Mouse (Mus musculus) midbrain, embryonic 12.5 days (tissue): Measurements from ENCODE around the gene Gspt1. TPM values are rescaled to one million over a fixed set of nuclear protein-coding genes. Genes with fewer than 3 reads are reported as not detected.
"Not testable (repeated sequence)": the region's sequence is repeated elsewhere in the genome, so short reads cannot be mapped to it uniquely, and the experiment has no call there.

ENCODE experiments used
- ATAC-seq: fragments of 200-750 bp; cut with Nextera tagmentation; 2 replicates; pipeline ENCODE4 v1.8.0; 2017; ENCODE audit warnings: low read depth, moderate TSS enrichment, moderate library complexity; ENCODE audit not compliant: low FRiP score
- H3K27ac ChIP-seq: fragments of 300-500 bp; sonication (generic); replicated peaks from 2 replicates; pipeline ENCODE4 v1.5.1; 2016; ENCODE audit warnings: mild to moderate bottlenecking
- H3K27me3 ChIP-seq: fragments of 300-500 bp; sonication (generic); 2 replicates; pipeline ENCODE4 v1.6.1; 2016; ENCODE audit warnings: mild to moderate bottlenecking
- H3K36me3 ChIP-seq: fragments of 300-500 bp; sonication (generic); 2 replicates; pipeline ENCODE4 v1.6.1; 2016
- H3K4me1 ChIP-seq: fragments of 300-500 bp; sonication (generic); 2 replicates; pipeline ENCODE4 v1.6.1; 2016
- H3K4me2 ChIP-seq: fragments of 300-500 bp; sonication (generic); replicated peaks from 2 replicates; pipeline ENCODE4 v1.6.1; 2016; ENCODE audit warnings: mild to moderate bottlenecking, moderate library complexity
- H3K4me3 ChIP-seq: fragments of 300-500 bp; sonication (generic); 2 replicates; pipeline ENCODE4 v1.5.1; 2016; ENCODE audit warnings: mild to moderate bottlenecking
- H3K9ac ChIP-seq: fragments of 300-500 bp; sonication (generic); replicated peaks from 2 replicates; pipeline ENCODE4 v1.6.1; 2016; ENCODE audit warnings: mild to moderate bottlenecking, moderate library complexity
- H3K9me3 ChIP-seq: fragments of 300-500 bp; sonication (generic); 2 replicates; pipeline ENCODE4 v1.6.1; 2016; ENCODE audit warnings: mild to moderate bottlenecking
- WGBS: fragments of 180-500 bp; shearing (Covaris S2); methylation state at CpG from one replicate; pipeline ENCODE4 v1.1.7; 2016; 5-methylcytosine and 5-hydroxymethylcytosine counted together
- polyA plus RNA-seq: library from polyadenylated mRNA; unstranded; fragments of >200 nt; fragmentation: Nextera tagmentation; extraction: Ambion mirVana; gene quantifications from 2 replicates; pipeline ENCODE4 v1.2.1, GENCODE M21; 2016

The Gspt1 gene
- polyA plus RNA-seq = 92.9 and 106 TPM in 2 replicates

DNA sequence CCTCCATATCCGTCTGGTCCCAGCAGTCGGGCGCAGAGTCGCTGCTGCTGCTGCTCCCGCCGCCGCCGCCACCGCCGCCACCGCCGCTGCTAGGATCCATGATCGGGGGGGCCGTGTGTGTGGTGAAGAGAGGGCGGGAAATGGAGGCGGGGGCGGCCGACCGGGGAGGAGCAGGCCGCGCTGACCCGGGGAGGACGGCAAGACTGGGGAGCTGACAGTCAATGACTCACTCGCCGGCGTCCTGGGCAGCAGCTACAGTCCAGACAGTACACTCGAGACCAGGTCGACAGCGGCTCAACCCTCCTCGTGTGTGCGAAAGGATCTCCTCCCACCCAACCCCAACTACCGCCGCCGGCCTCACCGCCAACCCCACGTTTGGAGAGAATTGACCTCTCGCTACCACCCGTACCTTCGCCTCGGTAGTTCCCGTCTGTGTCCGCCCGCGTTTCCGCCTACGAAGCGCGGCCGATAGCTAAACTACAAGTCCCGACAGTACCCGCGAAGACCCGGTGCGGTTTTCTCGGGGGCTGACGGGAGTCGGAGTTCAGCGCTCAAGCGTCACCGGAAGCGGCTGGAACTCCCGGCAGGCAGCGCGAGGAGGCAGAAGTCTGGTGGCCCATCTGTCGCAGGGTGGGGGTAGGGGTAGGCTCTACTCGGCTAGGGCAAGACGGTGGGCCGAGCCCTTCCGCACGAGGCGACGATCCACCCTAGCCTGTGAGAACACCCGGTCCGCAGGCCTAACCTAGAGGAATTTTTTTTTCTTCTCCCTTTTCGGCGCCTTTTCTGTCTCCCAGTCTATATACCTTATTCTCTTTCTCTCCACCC is at the start of gene Gspt1:
Gene Gspt1 (minus strand): TSS at position 428 of the 825 bp plus-strand sequence.
- peak; percentile 97 for ATAC-seq
- Histone ChIP-seq H3K4me2 (peak within 1 kb of the TSS; percentile 72), H3K27me3 (no peaks in the 10 kb centered on the region), H3K4me1 (peaks cover 15% of the 10 kb centered on the region), H3K36me3 (no peaks in the 10 kb centered on the region), H3K27ac (peak within 1 kb of the TSS; percentile 91), H3K4me3 (peak within 1 kb of the TSS; percentile 100), H3K9ac (peak within 1 kb of the TSS; percentile 98), H3K9me3 (no peaks in the 10 kb centered on the region)
- WGBS = under 1% methylated on average over 72 of the region's 76 CpGs

DNA sequence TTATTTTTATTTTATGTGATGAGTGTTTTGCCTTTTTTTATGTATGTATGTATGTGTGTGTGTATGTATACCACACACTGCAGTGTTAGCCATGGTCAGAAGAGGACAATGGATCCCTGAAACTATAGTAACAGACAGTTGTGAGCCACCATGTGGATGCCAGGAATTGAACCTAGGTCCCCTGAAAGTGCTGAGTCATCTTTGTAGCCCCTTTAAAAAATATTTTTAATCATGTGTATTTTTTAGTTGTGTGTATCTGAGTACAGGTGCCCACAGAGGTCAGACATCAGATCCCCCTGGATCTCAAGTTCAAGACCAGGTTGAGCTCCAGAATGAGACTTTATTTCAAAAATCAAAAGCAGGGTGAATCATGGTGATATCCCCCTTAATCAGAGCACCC is 49.6 kb upstream of the Gspt1 start:
- no peak overlapping the region for H3K9ac ChIP-seq
- no peak overlapping the region for H3K4me2 ChIP-seq
- H3K27ac ChIP-seq = no peak overlapping the region
- no peak overlapping the region for H3K4me3 ChIP-seq
- no peak for ATAC-seq
- no peaks in the 10 kb centered on the region for H3K4me1 ChIP-seq
- H3K36me3 ChIP-seq = no peaks in the 10 kb centered on the region
- H3K27me3 ChIP-seq = no peaks in the 10 kb centered on the region
- no peaks in the 10 kb centered on the region for H3K9me3 ChIP-seq

- H3K4me3 ChIP-seq, H3K9me3 ChIP-seq, H3K4me1 ChIP-seq, ATAC-seq, H3K4me2 ChIP-seq, H3K9ac ChIP-seq, H3K27me3 ChIP-seq, H3K36me3 ChIP-seq, H3K27ac ChIP-seq: not testable (repeated sequence)
- 68% methylated on average over 1 of the region's 1 CpGs for WGBS
Measured at GRCm38 (mm10) chr16:11297700-11298099, 43.6 kb upstream of the Gspt1 start.

DNA sequence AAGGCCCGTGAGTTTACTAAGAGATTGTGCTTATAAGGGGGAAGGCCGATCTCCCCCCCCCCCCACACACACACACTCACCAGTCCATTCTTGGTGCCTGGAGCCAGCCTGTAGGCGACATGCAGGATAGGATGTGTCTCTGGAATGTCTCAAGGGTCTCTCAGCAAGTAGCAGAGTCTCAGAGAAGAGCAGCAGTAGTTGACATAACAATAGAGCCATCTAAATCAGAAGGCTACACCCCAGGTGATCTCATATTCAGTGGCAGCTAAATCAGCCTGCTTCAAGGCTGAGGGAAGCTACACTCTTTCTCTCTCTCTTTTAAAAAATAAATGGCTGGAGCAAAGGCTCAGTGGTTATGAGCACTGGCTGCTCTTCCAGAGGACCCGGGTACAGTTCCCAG is 41.5 kb upstream of the Gspt1 start:
- H3K4me2 ChIP-seq, H3K4me1 ChIP-seq, H3K9me3 ChIP-seq, H3K4me3 ChIP-seq, H3K36me3 ChIP-seq, ATAC-seq, H3K9ac ChIP-seq, H3K27ac ChIP-seq, H3K27me3 ChIP-seq: not testable (repeated sequence)
- 68% methylated on average over 4 of the region's 4 CpGs for WGBS

- 94% methylated on average over 8 of the region's 8 CpGs for WGBS
- not testable (repeated sequence) for H3K9me3 ChIP-seq, H3K27me3 ChIP-seq, H3K9ac ChIP-seq, H3K4me2 ChIP-seq, H3K4me3 ChIP-seq, ATAC-seq, H3K27ac ChIP-seq, H3K36me3 ChIP-seq, H3K4me1 ChIP-seq
Measured at GRCm38 (mm10) chr16:11288873-11289272, 34.7 kb upstream of the Gspt1 start.

DNA sequence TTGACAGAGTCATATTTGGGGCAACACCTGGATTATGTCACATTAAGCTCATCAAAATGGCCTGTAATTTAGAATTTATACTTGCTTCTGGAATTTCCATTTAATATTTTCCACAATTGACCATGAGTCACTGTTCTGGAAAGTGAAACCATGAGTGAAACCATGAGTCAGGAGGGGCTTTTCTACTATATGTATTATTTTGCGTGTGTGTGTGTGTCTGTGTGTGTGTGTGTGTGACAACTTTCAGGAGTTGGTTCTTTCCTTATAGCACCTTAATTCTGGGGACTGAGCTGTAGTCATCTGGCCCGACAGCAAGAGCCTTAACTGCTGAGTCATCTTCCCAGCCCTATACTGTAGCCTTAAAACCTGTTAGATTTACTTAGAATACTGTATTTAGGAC is 31.8 kb upstream of the Gspt1 start:
- ATAC-seq = no peak
- Histone ChIP-seq H3K4me1 (no peaks in the 10 kb centered on the region), H3K9me3 (0 out of 2 replicates have a peak, but pooled peaks cover 7% of the 10 kb centered on the region), H3K36me3 (no peaks in the 10 kb centered on the region), H3K27me3 (no peaks in the 10 kb centered on the region), H3K27ac (no peak overlapping the region), H3K4me3 (no peak overlapping the region), H3K4me2 (no peak overlapping the region), H3K9ac (no peak overlapping the region)
- WGBS = 93% methylated on average over 2 of the region's 2 CpGs

- Histone ChIP-seq H3K27me3 (no peaks in the 10 kb centered on the region), H3K27ac (no peak overlapping the region), H3K9ac (no peak overlapping the region), H3K4me3 (no peak overlapping the region), H3K4me1 (no peaks in the 10 kb centered on the region), H3K9me3 (0 out of 2 replicates have a peak, but pooled peaks cover 2% of the 10 kb centered on the region), H3K4me2 (no peak overlapping the region), H3K36me3 (no peaks in the 10 kb centered on the region)
- no peak for ATAC-seq
- 94% methylated on average over 2 of the region's 2 CpGs for WGBS
Measured at GRCm38 (mm10) chr16:11284881-11285280, 30.8 kb upstream of the Gspt1 start.

DNA sequence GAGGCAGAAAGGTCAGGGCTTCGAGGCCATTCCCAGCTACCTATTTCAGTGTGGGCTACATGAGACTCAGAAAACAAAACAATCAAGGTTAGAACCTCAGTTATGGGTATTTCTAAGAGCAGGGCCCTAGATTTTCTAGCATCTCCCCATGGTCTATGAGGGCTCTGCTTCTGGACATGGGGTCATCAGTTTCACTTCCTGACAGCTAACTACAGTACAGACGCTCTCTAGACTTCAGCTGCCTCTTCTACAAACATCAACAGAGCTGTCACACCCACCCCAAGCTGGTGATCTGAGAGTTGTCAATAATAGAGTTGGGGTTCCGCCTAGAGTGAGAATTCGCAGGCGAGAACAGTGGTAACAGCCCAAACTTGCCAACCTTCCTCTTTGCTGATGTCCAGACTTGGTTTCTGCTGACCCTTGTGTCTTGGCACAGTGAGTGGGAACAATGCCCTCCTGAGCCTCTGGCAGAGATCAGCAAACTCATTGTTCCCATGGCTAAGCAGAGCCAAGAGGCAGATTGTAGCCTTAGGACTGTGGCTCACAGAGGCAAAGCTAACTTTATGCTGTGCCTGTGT is 28.6 kb upstream of the Gspt1 start:
- 93% methylated on average over 5 of the region's 5 CpGs for WGBS
- Histone ChIP-seq H3K4me1 (no peaks in the 10 kb centered on the region), H3K36me3 (no peaks in the 10 kb centered on the region), H3K4me2 (no peak overlapping the region), H3K27ac (no peak overlapping the region), H3K4me3 (no peak overlapping the region), H3K9ac (no peak overlapping the region), H3K27me3 (no peaks in the 10 kb centered on the region), H3K9me3 (no peaks in the 10 kb centered on the region)
- no peak for ATAC-seq

GRCm38 (mm10) chr16:11278778-11279177 is 24.7 kb upstream of the Gspt1 start:
- Histone ChIP-seq H3K4me3 (no peak overlapping the region), H3K4me1 (no peaks in the 10 kb centered on the region), H3K9me3 (no peaks in the 10 kb centered on the region), H3K4me2 (no peak overlapping the region), H3K27me3 (no peaks in the 10 kb centered on the region), H3K27ac (no peak overlapping the region), H3K36me3 (no peaks in the 10 kb centered on the region), H3K9ac (no peak overlapping the region)
- WGBS = 62% methylated on average over 6 of the region's 6 CpGs
- no peak for ATAC-seq

GRCm38 (mm10) chr16:11276888-11277287 is 22.8 kb upstream of the Gspt1 start:
- Histone ChIP-seq H3K4me2 (no peak overlapping the region), H3K9me3 (no peaks in the 10 kb centered on the region), H3K36me3 (no peaks in the 10 kb centered on the region), H3K27me3 (no peaks in the 10 kb centered on the region), H3K4me1 (no peaks in the 10 kb centered on the region; the same call in 1 of the 2 replicates), H3K9ac (no peak overlapping the region), H3K4me3 (no peak overlapping the region), H3K27ac (no peak overlapping the region)
- 47% methylated on average over 3 of the region's 3 CpGs for WGBS
- no peak for ATAC-seq

DNA sequence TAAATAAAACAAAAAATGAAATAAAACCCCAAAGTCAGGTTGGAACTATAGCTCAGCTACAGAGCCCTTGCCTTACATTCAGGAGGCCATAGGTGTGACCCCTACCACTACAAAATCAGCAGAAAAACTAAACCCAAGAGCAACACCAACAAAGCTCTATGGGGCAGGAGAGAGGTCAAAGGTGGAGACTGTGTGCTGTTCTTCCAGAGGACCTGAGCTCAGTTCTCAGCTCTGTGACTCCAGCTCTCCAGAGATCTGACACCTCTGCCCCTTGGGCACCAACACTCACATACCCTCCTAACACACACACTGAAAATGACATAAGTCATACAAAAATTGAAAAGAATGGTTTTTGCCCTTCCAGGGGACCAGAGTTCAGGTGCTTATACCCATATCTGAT is 16.9 kb upstream of the Gspt1 start:
- H3K9ac ChIP-seq = no peak overlapping the region
- no peak overlapping the region for H3K4me2 ChIP-seq
- no peak for ATAC-seq
- no peaks in the 10 kb centered on the region for H3K36me3 ChIP-seq
- H3K4me1 ChIP-seq = no peaks in the 10 kb centered on the region; the same call in 1 of the 2 replicates
- no peaks in the 10 kb centered on the region for H3K27me3 ChIP-seq
- H3K9me3 ChIP-seq = no peaks in the 10 kb centered on the region
- no peak overlapping the region for H3K27ac ChIP-seq
- H3K4me3 ChIP-seq = no peak overlapping the region

DNA sequence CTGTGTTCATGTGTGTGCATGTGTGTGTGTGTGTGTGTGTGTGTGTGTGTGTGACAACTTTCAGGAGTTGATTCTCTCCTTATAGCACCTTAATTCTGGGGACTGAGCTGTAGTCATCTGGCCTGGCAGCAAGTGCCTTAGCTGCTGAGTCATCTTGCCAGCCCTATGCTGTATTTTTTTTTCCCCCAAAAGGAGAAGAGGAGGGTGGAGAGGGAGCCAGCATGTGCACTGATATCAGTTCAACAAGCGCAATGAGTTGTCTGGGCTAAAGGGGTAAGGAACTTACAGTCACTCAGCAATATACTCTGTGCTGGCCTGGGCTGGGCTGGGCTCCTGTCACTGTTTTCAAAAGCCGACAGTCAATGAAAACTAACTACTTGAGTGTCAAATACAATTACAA is 16.5 kb upstream of the Gspt1 start:
- no peaks in the 10 kb centered on the region for H3K36me3 ChIP-seq
- no peak overlapping the region for H3K4me3 ChIP-seq
- no peaks in the 10 kb centered on the region; the same call in 1 of the 2 replicates for H3K4me1 ChIP-seq
- 87% methylated on average over 2 of the region's 2 CpGs for WGBS
- no peak overlapping the region for H3K4me2 ChIP-seq
- H3K27me3 ChIP-seq = no peaks in the 10 kb centered on the region
- H3K9me3 ChIP-seq = no peaks in the 10 kb centered on the region
- H3K27ac ChIP-seq = no peak overlapping the region
- no peak for ATAC-seq
- H3K9ac ChIP-seq = no peak overlapping the region
